Mouse (Mus musculus): Measurements from ENCODE around the gene Rab40c. TPM values are rescaled to one million over a fixed set of nuclear protein-coding genes. Genes with fewer than 3 reads are reported as not detected.
A peak's percentile ranks its signal among the peaks of the same experiment; 100 is the strongest.

The Rab40c gene
- 47.7 and 49.3 TPM in 2 replicates for polyA plus RNA-seq (2016; fragmentation: Nextera tagmentation; extraction: Ambion mirVana)

GRCm38 (mm10) chr17:25919144-25919785 lies at the start of gene Rab40c:
Gene Rab40c, minus strand, starts transcription at chr17:25919727.
- WGBS: under 1% methylated on average over 73 of the region's 78 CpGs
- no peaks in the 10 kb centered on the region for H3K27me3 ChIP-seq (replicated peaks)
- peak within 1 kb of the TSS; percentile 89 for H3K9ac ChIP-seq
- peaks cover 27% of the 10 kb centered on the region for H3K4me1 ChIP-seq
- H3K27ac ChIP-seq: peak within 1 kb of the TSS; percentile 86
- H3K9me3 ChIP-seq: no peaks in the 10 kb centered on the region
- peak within 1 kb of the TSS; percentile 92 for H3K4me2 ChIP-seq (replicated peaks)
- peak; percentile 8; the same call in 1 of the 2 replicates for ATAC-seq (ENCODE audit: low FRiP score, low read depth)
- peaks cover 3% of the 10 kb centered on the region; the same call in 1 of the 2 replicates for H3K36me3 ChIP-seq
- peak within 1 kb of the TSS; percentile 96 for H3K4me3 ChIP-seq

- H3K27ac ChIP-seq: no peak overlapping the region
- no peak for ATAC-seq (ENCODE audit: low FRiP score, low read depth)
- H3K9me3 ChIP-seq: no peaks in the 10 kb centered on the region
- WGBS: 89% methylated on average over 1 of the region's 1 CpGs
- H3K36me3 ChIP-seq: peaks cover 22% of the 10 kb centered on the region
- H3K4me1 ChIP-seq: no peaks in the 10 kb centered on the region
- H3K4me2 ChIP-seq (replicated peaks): no peak overlapping the region
- no peak overlapping the region for H3K4me3 ChIP-seq
- H3K27me3 ChIP-seq (replicated peaks): no peaks in the 10 kb centered on the region
- no peak overlapping the region for H3K9ac ChIP-seq
Measured at GRCm38 (mm10) chr17:25968176-25968575, 48.6 kb upstream of the Rab40c start.

- 55% methylated on average over 3 of the region's 3 CpGs for WGBS
- Histone ChIP-seq H3K4me1 (no peaks in the 10 kb centered on the region), H3K4me3 (no peak overlapping the region), H3K27me3 (replicated peaks) (no peaks in the 10 kb centered on the region), H3K27ac (no peak overlapping the region), H3K9ac (no peak overlapping the region), H3K4me2 (replicated peaks) (no peak overlapping the region), H3K9me3 (no peaks in the 10 kb centered on the region), H3K36me3 (peaks cover 24% of the 10 kb centered on the region)
- ATAC-seq (ENCODE audit: low FRiP score, low read depth): no peak
Measured at GRCm38 (mm10) chr17:25967652-25968051, 48.1 kb upstream of the Rab40c start.

GRCm38 (mm10) chr17:25964271-25964670 lies 44.7 kb upstream of the Rab40c start:
- H3K4me3 ChIP-seq: no peak overlapping the region
- no peak for ATAC-seq (ENCODE audit: low FRiP score, low read depth)
- WGBS: 86% methylated on average over 7 of the region's 7 CpGs
- no peaks in the 10 kb centered on the region for H3K9me3 ChIP-seq
- H3K27ac ChIP-seq: no peak overlapping the region
- peaks cover 48% of the 10 kb centered on the region for H3K36me3 ChIP-seq
- H3K4me2 ChIP-seq (replicated peaks): no peak overlapping the region
- H3K27me3 ChIP-seq (replicated peaks): no peaks in the 10 kb centered on the region
- H3K4me1 ChIP-seq: no peaks in the 10 kb centered on the region
- no peak overlapping the region for H3K9ac ChIP-seq

- Histone ChIP-seq H3K4me2 (replicated peaks) (no peak overlapping the region), H3K27ac (no peak overlapping the region), H3K9ac (no peak overlapping the region), H3K4me3 (no peak overlapping the region), H3K27me3 (replicated peaks) (no peaks in the 10 kb centered on the region), H3K9me3 (no peaks in the 10 kb centered on the region), H3K36me3 (peaks cover 61% of the 10 kb centered on the region), H3K4me1 (no peaks in the 10 kb centered on the region)
- 94% methylated on average over 7 of the region's 7 CpGs for WGBS
- no peak for ATAC-seq (ENCODE audit: low FRiP score, low read depth)
Measured at GRCm38 (mm10) chr17:25962413-25962905, 42.9 kb upstream of the Rab40c start.

GRCm38 (mm10) chr17:25961566-25961965 lies 42.0 kb upstream of the Rab40c start:
- H3K4me1 ChIP-seq: no peaks in the 10 kb centered on the region
- no peak overlapping the region for H3K4me2 ChIP-seq (replicated peaks)
- no peak overlapping the region for H3K4me3 ChIP-seq
- no peaks in the 10 kb centered on the region for H3K9me3 ChIP-seq
- WGBS: 97% methylated on average over 5 of the region's 5 CpGs
- no peak for ATAC-seq (ENCODE audit: low FRiP score, low read depth)
- no peaks in the 10 kb centered on the region for H3K27me3 ChIP-seq (replicated peaks)
- peaks cover 62% of the 10 kb centered on the region for H3K36me3 ChIP-seq
- no peak overlapping the region for H3K9ac ChIP-seq
- no peak overlapping the region for H3K27ac ChIP-seq

- Histone ChIP-seq H3K4me2 (replicated peaks) (no peak overlapping the region), H3K4me3 (no peak overlapping the region), H3K9me3 (no peaks in the 10 kb centered on the region), H3K9ac (no peak overlapping the region), H3K27ac (no peak overlapping the region), H3K36me3 (peaks cover 58% of the 10 kb centered on the region), H3K27me3 (replicated peaks) (0 out of 2 replicates have a peak, but pooled peaks cover 2% of the 10 kb centered on the region), H3K4me1 (no peaks in the 10 kb centered on the region)
- 93% methylated on average over 23 of the region's 23 CpGs for WGBS
- ATAC-seq (ENCODE audit: low FRiP score, low read depth): no peak
Measured at GRCm38 (mm10) chr17:25959630-25960467, 40.3 kb upstream of the Rab40c start.

- H3K4me3 ChIP-seq: no peak overlapping the region
- 96% methylated on average over 11 of the region's 11 CpGs for WGBS
- no peaks in the 10 kb centered on the region for H3K4me1 ChIP-seq
Measured at GRCm38 (mm10) chr17:25958771-25959494, 39.4 kb upstream of the Rab40c start.

GRCm38 (mm10) chr17:25957586-25958051 lies 38.1 kb upstream of the Rab40c start:
- H3K27ac ChIP-seq: no peak overlapping the region
- H3K36me3 ChIP-seq: peaks cover 39% of the 10 kb centered on the region
- H3K4me1 ChIP-seq: no peaks in the 10 kb centered on the region
- WGBS: 85% methylated on average over 14 of the region's 14 CpGs
- no peak overlapping the region for H3K4me3 ChIP-seq
- ATAC-seq (ENCODE audit: low FRiP score, low read depth): no peak
- no peaks in the 10 kb centered on the region for H3K9me3 ChIP-seq
- peaks cover 13% of the 10 kb centered on the region for H3K27me3 ChIP-seq (replicated peaks)
- H3K4me2 ChIP-seq (replicated peaks): no peak overlapping the region
- H3K9ac ChIP-seq: no peak overlapping the region

More at GRCm38 (mm10) chr17:25958771-25959494, 39.4 kb upstream of the Rab40c start:
- H3K27me3 ChIP-seq (replicated peaks): 0 out of 2 replicates have a peak, but pooled peaks cover 2% of the 10 kb centered on the region
- H3K27ac ChIP-seq: no peak overlapping the region
- ATAC-seq (ENCODE audit: low FRiP score, low read depth): no peak
- no peaks in the 10 kb centered on the region for H3K9me3 ChIP-seq
- no peak overlapping the region for H3K9ac ChIP-seq
- peaks cover 49% of the 10 kb centered on the region for H3K36me3 ChIP-seq
- no peak overlapping the region for H3K4me2 ChIP-seq (replicated peaks)

GRCm38 (mm10) chr17:25956631-25957030 lies 37.1 kb upstream of the Rab40c start:
- 80% methylated on average over 7 of the region's 7 CpGs for WGBS

GRCm38 (mm10) chr17:25956201-25956600 lies 36.7 kb upstream of the Rab40c start:
- H3K4me3 ChIP-seq: no peak overlapping the region
- peaks cover 9% of the 10 kb centered on the region for H3K4me1 ChIP-seq
- H3K4me2 ChIP-seq (replicated peaks): no peak overlapping the region
- 72% methylated on average over 7 of the region's 7 CpGs for WGBS
- H3K9ac ChIP-seq: no peak overlapping the region
- no peak overlapping the region for H3K27ac ChIP-seq
- H3K36me3 ChIP-seq: peaks cover 30% of the 10 kb centered on the region
- no peaks in the 10 kb centered on the region for H3K9me3 ChIP-seq
- peaks cover 27% of the 10 kb centered on the region for H3K27me3 ChIP-seq (replicated peaks)
- no peak for ATAC-seq (ENCODE audit: low FRiP score, low read depth)

More at GRCm38 (mm10) chr17:25956631-25957030, 37.1 kb upstream of the Rab40c start:
- H3K9me3 ChIP-seq: no peaks in the 10 kb centered on the region
- H3K27me3 ChIP-seq (replicated peaks): peaks cover 23% of the 10 kb centered on the region
- H3K4me3 ChIP-seq: no peak overlapping the region
- peaks cover 33% of the 10 kb centered on the region for H3K36me3 ChIP-seq
- H3K4me1 ChIP-seq: peaks cover 5% of the 10 kb centered on the region
- H3K27ac ChIP-seq: no peak overlapping the region
- no peak overlapping the region for H3K9ac ChIP-seq
- no peak overlapping the region for H3K4me2 ChIP-seq (replicated peaks)
- ATAC-seq (ENCODE audit: low FRiP score, low read depth): no peak

GRCm38 (mm10) chr17:25955736-25956135 lies 36.2 kb upstream of the Rab40c start:
- Histone ChIP-seq H3K36me3 (peaks cover 29% of the 10 kb centered on the region), H3K4me1 (peaks cover 13% of the 10 kb centered on the region), H3K9me3 (no peaks in the 10 kb centered on the region), H3K27me3 (replicated peaks) (peaks cover 32% of the 10 kb centered on the region), H3K27ac (no peak overlapping the region), H3K9ac (no peak overlapping the region), H3K4me3 (no peak overlapping the region), H3K4me2 (replicated peaks) (no peak overlapping the region)
- no peak for ATAC-seq (ENCODE audit: low FRiP score, low read depth)
- 51% methylated on average over 3 of the region's 3 CpGs for WGBS

All from neural tube, embryonic 12.5 days (tissue).